Mouse (Mus musculus) midbrain, postnatal 0 days (tissue): ENCODE data around the gene Eri3. TPM values are rescaled to one million over a fixed set of nuclear protein-coding genes. Genes with fewer than 3 reads are reported as not detected.

Experiments used
- ATAC-seq: fragments of 200-750 bp; cut with Nextera tagmentation; 2 replicates; pipeline ENCODE4 v1.8.0; 2017; ENCODE audit warnings: moderate number of reproducible peaks, mild to moderate bottlenecking, moderate TSS enrichment, moderate library complexity; ENCODE audit not compliant: low FRiP score
- DNase-seq: peaks from one replicate; pipeline ENCODE4 v3.0.0-alpha.2; 2015; ENCODE audit warnings: low spot score
- H3K27ac ChIP-seq: fragments of 300-500 bp; sonication (generic); 2 replicates; pipeline ENCODE4 v1.5.1; 2014; ENCODE audit warnings: low read depth, mild to moderate bottlenecking, low read length, mixed read lengths
- H3K27me3 ChIP-seq: fragments of 300-500 bp; sonication (generic); 2 replicates; pipeline ENCODE4 v1.6.1; 2014; ENCODE audit warnings: low read length, control low read depth, mixed read lengths; ENCODE audit not compliant: insufficient read depth
- H3K36me3 ChIP-seq: fragments of 300-500 bp; sonication (generic); 2 replicates; pipeline ENCODE4 v1.6.1; 2014; ENCODE audit warnings: low read length, control low read depth, mixed read lengths; ENCODE audit not compliant: insufficient read depth
- H3K4me1 ChIP-seq: fragments of 300-500 bp; sonication (generic); 2 replicates; pipeline ENCODE4 v1.6.1; 2014; ENCODE audit warnings: mild to moderate bottlenecking, control low read depth, antibody characterized with exemption, low read length, mixed read lengths; ENCODE audit not compliant: insufficient read depth
- H3K4me2 ChIP-seq: fragments of 300-500 bp; sonication (generic); 2 replicates; pipeline ENCODE4 v1.6.1; 2014; ENCODE audit warnings: low read depth, mild to moderate bottlenecking, low read length, mixed read lengths; ENCODE audit not compliant: poor library complexity, severe bottlenecking
- H3K4me3 ChIP-seq: fragments of 300-500 bp; sonication (generic); 2 replicates; pipeline ENCODE4 v1.5.1; 2014; ENCODE audit warnings: low read depth, mild to moderate bottlenecking, low read length, moderate library complexity
- H3K9ac ChIP-seq: fragments of 300-500 bp; sonication (generic); replicated peaks from 2 replicates; pipeline ENCODE4 v1.6.1; 2014; ENCODE audit warnings: mild to moderate bottlenecking, low read length, moderate library complexity, mixed read lengths; ENCODE audit not compliant: poor library complexity, severe bottlenecking
- H3K9me3 ChIP-seq: fragments of 300-500 bp; sonication (generic); 2 replicates; pipeline ENCODE4 v1.6.1; 2016; ENCODE audit warnings: low read length, control low read depth
- CTCF ChIP-seq: IDR thresholded peaks from 2 replicates; pipeline ENCODE4 v1.5.1; 2016; ENCODE audit warnings: antibody characterized with exemption, mild to moderate bottlenecking
- WGBS: fragments of 180-500 bp; shearing (Covaris S2); extraction: QIAGEN DNeasy Blood & Tissue Kit; methylation state at CpG from one replicate; pipeline ENCODE4 v1.1.7; 2014; 5-methylcytosine and 5-hydroxymethylcytosine counted together
- polyA plus RNA-seq: library from polyadenylated mRNA; unstranded; fragments of >200 nt; fragmentation: Nextera tagmentation; extraction: Ambion mirVana; gene quantifications from 2 replicates; pipeline ENCODE4 v1.2.1, GENCODE M21; 2015
- total RNA-seq: library from RNA; depleted of rRNA; stranded (reverse); fragments of >200 nt; gene quantifications from 2 replicates; pipeline ENCODE4 v1.2.3, GENCODE M21; 2014

Eri3 gene
- total and polyA plus RNA-seq, 2 experiments from 2014 or later = 291 to 323 TPM

GRCm38 (mm10) chr4:117546616-117547015 is 3.5 kb upstream of the Eri3 start:
- H3K9ac ChIP-seq = no peak overlapping the region
- H3K27ac ChIP-seq = no peak overlapping the region
- no peaks in the 10 kb centered on the region for H3K27me3 ChIP-seq
- no peaks in the 10 kb centered on the region for H3K9me3 ChIP-seq
- 89% methylated on average over 6 of the region's 6 CpGs for WGBS
- H3K4me3 ChIP-seq = no peak overlapping the region
- DNase-seq (no peak), ATAC-seq (no peak)
- no peak overlapping the region for H3K4me2 ChIP-seq
- H3K4me1 ChIP-seq = 0 out of 2 replicates have a peak, but pooled peaks cover 10% of the 10 kb centered on the region
- TF ChIP-seq CTCF = no peak
- H3K36me3 ChIP-seq = no peaks in the 10 kb centered on the region

GRCm38 (mm10) chr4:117549576-117549975 is 589 bp upstream of the Eri3 start:
- Histone ChIP-seq H3K36me3 (no peaks in the 10 kb centered on the region), H3K27ac (peak overlapping the region; percentile 55), H3K9ac (no peak overlapping the region), H3K27me3 (no peaks in the 10 kb centered on the region), H3K4me1 (0 out of 2 replicates have a peak, but pooled peaks cover 13% of the 10 kb centered on the region), H3K4me3 (peak overlapping the region; percentile 99; the same call in 1 of the 2 replicates), H3K9me3 (no peaks in the 10 kb centered on the region), H3K4me2 (peak overlapping the region; percentile 31)
- WGBS = 40% methylated on average over 6 of the region's 6 CpGs
- ATAC-seq (no peak; the same call in 1 of the 2 replicates), DNase-seq (no peak)
- no peak for TF ChIP-seq CTCF

DNA sequence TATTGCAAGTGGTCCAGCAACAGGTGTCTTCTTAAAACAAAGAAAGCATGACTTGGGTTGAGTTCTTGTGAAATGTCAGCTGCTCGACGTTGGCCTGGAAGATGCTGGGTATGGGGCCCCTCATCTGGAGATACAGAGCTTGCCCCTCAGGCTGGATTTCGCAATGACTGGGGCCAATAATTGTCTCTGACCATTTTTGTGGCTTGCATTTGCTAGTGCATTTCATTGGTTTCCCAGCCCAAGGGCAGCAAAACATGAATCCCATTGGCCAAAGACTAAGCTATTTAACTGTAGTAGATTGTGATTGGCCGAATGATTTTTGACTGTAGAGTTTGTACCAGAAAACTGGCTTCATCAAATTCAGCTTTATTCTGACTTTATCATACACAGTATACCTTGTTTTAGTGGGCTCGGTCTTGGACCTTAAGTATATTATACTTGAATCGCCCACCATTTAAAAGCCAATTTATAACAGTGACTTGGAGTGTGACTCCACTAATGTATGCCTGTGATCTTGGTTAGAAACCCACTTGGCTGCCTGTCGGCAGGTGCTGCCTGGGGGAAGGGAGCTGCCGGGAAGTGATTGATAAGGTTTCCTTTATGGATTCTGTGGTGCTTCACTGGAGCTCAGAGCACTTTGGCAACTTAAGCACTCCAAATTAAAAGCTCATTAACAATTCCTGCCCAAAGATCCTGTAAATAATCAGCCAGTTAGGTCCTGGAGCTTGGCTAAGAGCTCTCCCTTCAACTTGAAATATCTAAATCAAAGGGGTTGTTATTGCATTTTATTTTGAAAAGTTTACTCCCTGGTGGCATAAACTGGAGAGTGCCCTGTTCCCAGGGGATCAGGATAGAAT is 1.2 kb downstream of the Eri3 start:
- DNase-seq = peak; percentile 52
- WGBS = 64% methylated on average over 8 of the region's 8 CpGs
- no peak for ATAC-seq
- H3K4me3 ChIP-seq = peak overlapping the region; percentile 99
- TF ChIP-seq CTCF = no peak
- H3K27me3 ChIP-seq = no peaks in the 10 kb centered on the region
- peaks cover 13% of the 10 kb centered on the region; the same call in 1 of the 2 replicates for H3K4me1 ChIP-seq
- H3K36me3 ChIP-seq = no peaks in the 10 kb centered on the region
- peak overlapping the region; percentile 82; the same call in 1 of the 2 replicates for H3K27ac ChIP-seq
- H3K9ac ChIP-seq = peak overlapping the region; percentile 91; the same call in 1 of the 2 replicates
- peak overlapping the region; percentile 91 for H3K4me2 ChIP-seq
- no peaks in the 10 kb centered on the region for H3K9me3 ChIP-seq

DNA sequence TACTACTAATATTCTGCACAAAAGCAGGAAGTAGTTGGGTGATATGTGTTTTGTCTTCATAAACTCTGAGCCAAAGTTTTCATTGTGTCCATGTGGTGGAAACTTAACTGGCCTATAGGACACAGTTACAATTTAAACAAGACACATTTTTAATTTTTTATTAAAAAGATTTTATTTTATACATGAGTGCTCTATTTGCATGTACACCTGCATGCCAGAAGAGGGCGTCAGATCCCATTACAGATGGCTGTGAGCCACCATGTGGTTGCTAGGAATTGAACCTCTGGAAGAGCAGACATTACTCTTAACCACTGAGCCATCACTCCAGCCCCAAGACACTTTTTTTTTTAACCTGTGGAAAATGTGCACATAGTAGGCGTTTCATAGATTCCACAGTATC is 5.3 kb downstream of the Eri3 start:
- H3K27ac ChIP-seq = no peak overlapping the region
- H3K36me3 ChIP-seq = no peaks in the 10 kb centered on the region; the same call in 1 of the 2 replicates
- 57% methylated on average over 2 of the region's 2 CpGs for WGBS
- TF ChIP-seq CTCF = peak; percentile 23; the same call in 1 of the 2 replicates
- H3K4me2 ChIP-seq = no peak overlapping the region
- H3K4me3 ChIP-seq = no peak overlapping the region
- H3K4me1 ChIP-seq = peaks cover 11% of the 10 kb centered on the region; the same call in 1 of the 2 replicates
- no peaks in the 10 kb centered on the region for H3K27me3 ChIP-seq
- DNase-seq (no peak), ATAC-seq (no peak)
- no peak overlapping the region for H3K9ac ChIP-seq
- no peaks in the 10 kb centered on the region for H3K9me3 ChIP-seq

GRCm38 (mm10) chr4:117556372-117556771 is 6.2 kb downstream of the Eri3 start:
- peak; percentile 44; the same call in 1 of the 2 replicates for ATAC-seq
- no peak overlapping the region for H3K9ac ChIP-seq
- WGBS = 12% methylated on average over 5 of the region's 5 CpGs

More at GRCm38 (mm10) chr4:117556372-117556771, 6.2 kb downstream of the Eri3 start:
- no peak for TF ChIP-seq CTCF
- peaks cover 5% of the 10 kb centered on the region; the same call in 1 of the 2 replicates for H3K4me1 ChIP-seq
- no peak overlapping the region for H3K4me2 ChIP-seq
- no peaks in the 10 kb centered on the region; the same call in 1 of the 2 replicates for H3K36me3 ChIP-seq
- no peak for DNase-seq
- H3K27ac ChIP-seq = no peak overlapping the region
- H3K9me3 ChIP-seq = no peaks in the 10 kb centered on the region
- no peak overlapping the region for H3K4me3 ChIP-seq
- H3K27me3 ChIP-seq = no peaks in the 10 kb centered on the region
